Mouse (Mus musculus) limb, embryonic 14.5 days (tissue): ENCODE data around the gene Rpl23. TPM values are rescaled to one million over a fixed set of nuclear protein-coding genes. Genes with fewer than 3 reads are reported as not detected.
"Not testable (repeated sequence)": the region's sequence is repeated elsewhere in the genome, so short reads cannot be mapped to it uniquely, and the experiment has no call there.

Experiments
- ATAC-seq: fragments of 200-750 bp; cut with Nextera tagmentation; 2 replicates; pipeline ENCODE4 v1.8.0; 2017; ENCODE audit warnings: low read depth, moderate number of reproducible peaks, moderate TSS enrichment; ENCODE audit not compliant: low FRiP score
- DNase-seq: peaks from one replicate; pipeline ENCODE4 v3.0.0-alpha.2; 2015; ENCODE audit warnings: low spot score
- H3K27ac ChIP-seq: fragments of 300-500 bp; sonication (generic); replicated peaks from 2 replicates; pipeline ENCODE4 v1.5.1; 2014; ENCODE audit warnings: low read depth, mild to moderate bottlenecking, low read length, moderate library complexity, mixed read lengths
- H3K27me3 ChIP-seq: fragments of 300-500 bp; sonication (generic); 2 replicates; pipeline ENCODE4 v1.6.1; 2014; ENCODE audit warnings: low read length, mixed read lengths; ENCODE audit not compliant: control insufficient read depth, insufficient read depth
- H3K36me3 ChIP-seq: fragments of 300-500 bp; sonication (generic); 2 replicates; pipeline ENCODE4 v1.6.1; 2014; ENCODE audit warnings: mild to moderate bottlenecking, low read length, moderate library complexity, mixed read lengths; ENCODE audit not compliant: control insufficient read depth, insufficient read depth
- H3K4me1 ChIP-seq: fragments of 300-500 bp; sonication (generic); 2 replicates; pipeline ENCODE4 v1.6.1; 2014; ENCODE audit warnings: antibody characterized with exemption, low read length, mixed read lengths; ENCODE audit not compliant: control insufficient read depth, insufficient read depth
- H3K4me2 ChIP-seq: fragments of 300-500 bp; sonication (generic); replicated peaks from 2 replicates; pipeline ENCODE4 v1.6.1; 2014; ENCODE audit warnings: low read depth, mild to moderate bottlenecking, low read length, moderate library complexity; ENCODE audit not compliant: severe bottlenecking
- H3K4me3 ChIP-seq: fragments of 300-500 bp; sonication (generic); replicated peaks from 2 replicates; pipeline ENCODE4 v1.5.1; 2014; ENCODE audit warnings: low read length
- H3K9ac ChIP-seq: fragments of 300-500 bp; sonication (generic); 2 replicates; pipeline ENCODE4 v1.6.1; 2014; ENCODE audit warnings: mild to moderate bottlenecking, low read depth, low read length, moderate library complexity; ENCODE audit not compliant: severe bottlenecking
- H3K9me3 ChIP-seq: fragments of 300-500 bp; sonication (generic); 2 replicates; pipeline ENCODE4 v1.6.1; 2016; ENCODE audit warnings: low read length; ENCODE audit not compliant: control insufficient read depth
- POLR2A ChIP-seq: fragments of 200-500 bp; IDR thresholded peaks from 2 replicates; pipeline ENCODE4 v1.8.0; 2012; ENCODE audit warnings: inconsistent platforms, mild to moderate bottlenecking, moderate library complexity, borderline replicate concordance; ENCODE audit not compliant: insufficient read depth, insufficient read length; ENCODE audit errors: extremely low read depth
- WGBS: fragments of 180-500 bp; shearing (Covaris S2); extraction: QIAGEN DNeasy Blood & Tissue Kit; methylation state at CpG from one replicate; pipeline ENCODE4 v1.1.7; 2014; 5-methylcytosine and 5-hydroxymethylcytosine counted together
- polyA plus RNA-seq, 2 experiments: library from polyadenylated mRNA; depleted of rRNA in 1 of 2; stranded (reverse) in 1 of 2; unstranded in 1 of 2; fragments of >200 nt; fragmentation: Nextera tagmentation in 1 of 2; extraction: Ambion mirVana in 1 of 2; gene quantifications; 2 replicates each; pipeline versions ENCODE4 v1.2.1 to v1.2.3; 2012 to 2014

The Rpl23 gene
- polyA plus RNA-seq, 2 experiments = 764 to 903 TPM

GRCm38 (mm10) chr11:97739155-97739554 is 43.1 kb downstream of the Rpl23 start:
- H3K27me3 ChIP-seq = no peaks in the 10 kb centered on the region
- H3K36me3 ChIP-seq = no peaks in the 10 kb centered on the region
- no peaks in the 10 kb centered on the region for H3K9me3 ChIP-seq
- TF ChIP-seq POLR2A = no peak
- DNase-seq (no peak), ATAC-seq (no peak)
- H3K4me2 ChIP-seq = no peak overlapping the region
- no peak overlapping the region for H3K9ac ChIP-seq
- H3K4me3 ChIP-seq = no peak overlapping the region
- H3K27ac ChIP-seq = no peak overlapping the region
- H3K4me1 ChIP-seq = peaks cover 17% of the 10 kb centered on the region
- 96% methylated on average over 3 of the region's 3 CpGs for WGBS

GRCm38 (mm10) chr11:97738703-97739102 is 43.5 kb downstream of the Rpl23 start:
- no peak for TF ChIP-seq POLR2A
- no peak for DNase-seq
- 59% methylated on average over 6 of the region's 6 CpGs for whole genome bisulfite sequencing

GRCm38 (mm10) chr11:97737600-97737999 is 44.6 kb downstream of the Rpl23 start:
- ATAC-seq (no peak), DNase-seq (no peak)
- Histone ChIP-seq H3K9me3 (no peaks in the 10 kb centered on the region), H3K9ac (no peak overlapping the region), H3K27ac (0 out of 2 replicates have a peak overlapping the region, but pooled peaks have one; percentile 33), H3K4me3 (no peak overlapping the region), H3K36me3 (no peaks in the 10 kb centered on the region; the same call in 1 of the 2 replicates), H3K4me2 (no peak overlapping the region), H3K4me1 (peaks cover 9% of the 10 kb centered on the region), H3K27me3 (no peaks in the 10 kb centered on the region)
- WGBS = 69% methylated on average over 4 of the region's 4 CpGs
- TF ChIP-seq POLR2A = no peak

More at GRCm38 (mm10) chr11:97738703-97739102, 43.5 kb downstream of the Rpl23 start:
- Histone ChIP-seq H3K27me3 (no peaks in the 10 kb centered on the region), H3K4me1 (peaks cover 19% of the 10 kb centered on the region), H3K4me3 (no peak overlapping the region), H3K9me3 (no peaks in the 10 kb centered on the region), H3K4me2 (no peak overlapping the region), H3K27ac (no peak overlapping the region), H3K36me3 (no peaks in the 10 kb centered on the region), H3K9ac (no peak overlapping the region)
- ATAC-seq = no peak

GRCm38 (mm10) chr11:97736645-97737044 is 45.6 kb downstream of the Rpl23 start:
- WGBS = 85% methylated on average over 5 of the region's 5 CpGs
- no peak for ATAC-seq

GRCm38 (mm10) chr11:97734810-97735209 is 47.4 kb downstream of the Rpl23 start:
- not testable (repeated sequence) for H3K9ac ChIP-seq, H3K4me3 ChIP-seq, H3K4me1 ChIP-seq, H3K27ac ChIP-seq, DNase-seq, H3K27me3 ChIP-seq, H3K4me2 ChIP-seq, H3K9me3 ChIP-seq, ATAC-seq
- 84% methylated on average over 5 of the region's 5 CpGs for WGBS
- H3K36me3 ChIP-seq = peaks cover 21% of the 10 kb centered on the region

More at GRCm38 (mm10) chr11:97736645-97737044, 45.6 kb downstream of the Rpl23 start:
- no peaks in the 10 kb centered on the region for H3K27me3 ChIP-seq
- peaks cover 6% of the 10 kb centered on the region; the same call in 1 of the 2 replicates for H3K4me1 ChIP-seq
- H3K4me2 ChIP-seq = no peak overlapping the region
- H3K4me3 ChIP-seq = no peak overlapping the region
- TF ChIP-seq POLR2A = no peak
- no peaks in the 10 kb centered on the region for H3K9me3 ChIP-seq
- H3K27ac ChIP-seq = no peak overlapping the region
- H3K36me3 ChIP-seq = peaks cover 6% of the 10 kb centered on the region
- no peak for DNase-seq
- no peak overlapping the region for H3K9ac ChIP-seq

- DNase-seq = no peak
- no peak overlapping the region for H3K4me3 ChIP-seq
These were observed 48.5 kb downstream of the Rpl23 start for GRCm38 (mm10) chr11:97733689-97734088.

More at GRCm38 (mm10) chr11:97733689-97734088, 48.5 kb downstream of the Rpl23 start:
- H3K36me3 ChIP-seq = peaks cover 32% of the 10 kb centered on the region
- no peak for ATAC-seq
- H3K9me3 ChIP-seq = no peaks in the 10 kb centered on the region
- H3K9ac ChIP-seq = no peak overlapping the region
- no peak overlapping the region for H3K4me2 ChIP-seq
- no peak for TF ChIP-seq POLR2A
- H3K4me1 ChIP-seq = peaks cover 6% of the 10 kb centered on the region; the same call in 1 of the 2 replicates
- no peaks in the 10 kb centered on the region for H3K27me3 ChIP-seq
- 17% methylated on average over 10 of the region's 10 CpGs for WGBS
- no peak overlapping the region for H3K27ac ChIP-seq
